Mouse (Mus musculus) layer of hippocampus, adult 2 months (tissue): ENCODE data around the gene Mindy4b-ps. TPM values are rescaled to one million over a fixed set of nuclear protein-coding genes. Genes with fewer than 3 reads are reported as not detected.

Experiments used
- DNase-seq, 2 experiments: peaks; one replicate each; pipeline ENCODE4 v3.0.0; 2022; ENCODE audit warnings: low spot score in 2 of 2
- H3K27ac ChIP-seq: fragments of 200-600 bp; 2 replicates; pipeline ENCODE4 v1.8.1; 2022
- H3K4me3 ChIP-seq: fragments of 200-600 bp; 2 replicates; pipeline ENCODE4 v1.8.1; 2022; ENCODE audit warnings: mild to moderate bottlenecking
- CTCF ChIP-seq: fragments of 200-600 bp; conservative IDR thresholded peaks from 2 replicates; pipeline ENCODE4 v1.8.1; 2022; ENCODE audit warnings: antibody characterized with exemption, mild to moderate bottlenecking, moderate library complexity
- total RNA-seq, 2 experiments: library from RNA; stranded (reverse); gene quantifications; 2 replicates each; pipeline ENCODE4 v1.2.3; 2021

The Mindy4b-ps gene
- total RNA-seq, 2 experiments from 2014 or later = 1.5 to 2.2 TPM

DNA sequence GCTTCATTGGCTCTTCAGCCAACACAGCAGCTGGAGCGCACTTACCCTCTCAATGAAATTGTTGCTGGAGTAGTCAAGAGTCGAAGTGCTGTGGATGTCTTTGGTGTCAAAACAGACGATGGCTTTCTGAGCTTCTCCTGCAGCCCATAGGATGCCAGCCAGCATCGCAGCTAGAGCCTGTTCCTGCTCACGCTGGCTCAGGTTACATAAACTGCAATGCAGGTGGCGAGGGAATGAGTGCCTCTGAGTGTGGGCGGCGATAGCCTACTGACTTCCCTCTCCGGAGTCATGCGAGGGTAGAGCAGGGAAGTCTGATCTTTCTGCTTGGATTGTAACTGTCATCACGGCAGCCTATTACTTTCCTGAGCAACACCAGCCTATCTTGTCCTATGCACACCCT is 11.8 kb downstream of the Mindy4b-ps start:
- DNase-seq = no peak
- TF ChIP-seq CTCF = no peak
- Histone ChIP-seq H3K4me3 (no peak overlapping the region; the same call in 1 of the 2 replicates), H3K27ac (0 out of 2 replicates have a peak overlapping the region, but pooled peaks have one; percentile 36)

DNA sequence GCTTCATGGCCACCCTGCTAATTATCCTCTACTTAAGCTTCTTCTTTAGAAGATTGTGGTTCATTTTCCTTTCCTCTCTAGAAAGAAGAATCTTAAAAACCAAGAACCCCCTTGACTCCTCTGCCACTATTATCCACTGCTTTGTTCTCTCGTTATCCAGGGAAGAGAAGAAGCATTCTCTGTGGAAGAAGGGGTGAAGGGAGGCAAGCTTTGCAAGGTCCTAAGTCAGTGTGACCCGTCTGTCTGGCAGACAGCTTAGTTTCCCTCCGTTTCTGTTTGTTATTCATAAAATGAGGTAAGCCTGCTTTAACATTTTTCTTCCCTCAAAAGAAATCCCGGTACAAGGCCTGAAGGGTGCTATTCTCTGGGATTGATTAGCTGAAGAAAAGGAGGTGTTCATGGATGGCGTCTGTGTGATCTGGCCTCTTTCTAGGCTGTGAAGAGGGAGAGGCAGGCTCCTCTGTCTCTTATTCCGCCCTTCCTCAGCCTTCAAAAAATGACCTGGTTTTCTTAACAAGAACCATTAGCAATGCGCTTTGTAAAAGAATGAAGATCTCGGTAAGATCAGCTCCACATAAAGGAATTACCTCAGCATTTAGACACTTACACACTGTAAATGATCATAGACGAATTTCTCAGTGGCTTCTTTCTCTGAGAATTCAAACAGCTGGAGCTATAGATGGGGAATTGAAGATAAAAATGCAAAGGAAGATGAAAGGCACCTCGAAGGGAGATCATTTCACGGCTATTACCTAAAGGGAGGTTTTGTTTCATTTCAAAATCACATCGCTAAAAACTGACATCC is 12.8 kb downstream of the Mindy4b-ps start:
- Histone ChIP-seq H3K27ac (no peak overlapping the region), H3K4me3 (no peak overlapping the region)
- no peak for TF ChIP-seq CTCF
- no peak for DNase-seq

DNA sequence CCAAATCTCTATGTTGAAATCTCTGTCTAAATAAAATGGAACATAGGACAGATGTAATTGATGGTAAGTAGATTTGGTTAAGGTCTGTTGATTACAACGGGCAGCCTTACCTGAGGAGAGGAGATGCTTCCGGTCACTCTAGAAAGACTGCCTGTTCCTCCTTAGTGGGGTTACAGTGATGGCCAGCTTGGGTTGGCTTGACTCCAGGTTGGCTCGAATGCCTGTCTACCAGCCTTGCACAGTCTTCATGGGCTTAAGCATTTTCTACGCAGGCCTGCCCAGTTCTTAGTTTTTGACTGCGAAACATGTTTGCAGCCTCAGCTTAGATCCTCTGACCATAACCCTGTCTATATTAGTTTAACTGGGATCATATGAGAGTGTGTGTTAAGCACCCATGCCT is 13.5 kb downstream of the Mindy4b-ps start:
- DNase-seq = no peak
- H3K4me3 ChIP-seq = no peak overlapping the region
- TF ChIP-seq CTCF = no peak
- H3K27ac ChIP-seq = no peak overlapping the region

DNA sequence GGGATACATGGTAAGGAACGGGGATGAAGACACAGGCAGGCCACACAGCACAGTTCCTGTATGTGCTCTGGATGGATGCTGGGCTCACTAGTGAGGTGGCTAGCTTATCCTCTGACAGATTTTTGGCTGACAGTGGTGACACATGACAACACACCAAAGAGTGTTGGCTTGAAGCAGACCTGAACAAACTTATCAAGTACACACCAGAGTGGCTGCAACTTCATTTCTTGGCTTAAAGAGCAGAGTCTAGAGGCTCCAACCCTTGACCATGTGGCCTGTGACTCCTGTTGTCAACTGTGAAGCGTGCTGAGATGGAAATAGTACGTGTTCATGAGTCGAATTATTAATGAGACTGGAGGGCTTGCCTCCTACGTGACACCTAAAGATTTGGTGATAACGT is 17.4 kb downstream of the Mindy4b-ps start:
- no peak overlapping the region for H3K4me3 ChIP-seq
- no peak for DNase-seq
- TF ChIP-seq CTCF = no peak
- no peak overlapping the region for H3K27ac ChIP-seq

DNA sequence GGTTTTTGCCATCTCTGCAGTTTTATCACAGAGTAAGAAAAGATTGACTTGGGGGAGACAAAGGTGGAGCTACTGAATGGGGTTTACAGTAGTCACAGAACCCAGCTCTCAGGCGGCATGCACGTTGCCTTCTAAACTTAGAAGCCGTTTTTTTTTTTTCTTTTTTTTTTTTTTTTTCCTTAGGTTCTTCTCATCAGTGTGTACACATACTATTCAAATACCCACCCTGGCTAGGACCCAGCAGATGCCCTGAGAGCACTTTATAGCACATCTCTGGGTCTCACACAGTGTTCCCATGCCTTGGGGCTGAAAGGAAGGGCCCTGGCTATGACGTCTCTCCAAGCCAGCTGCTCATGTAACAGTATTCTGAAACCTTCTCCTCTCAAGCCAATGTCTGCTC is 23.4 kb downstream of the Mindy4b-ps start:
- no peak for TF ChIP-seq CTCF

DNA sequence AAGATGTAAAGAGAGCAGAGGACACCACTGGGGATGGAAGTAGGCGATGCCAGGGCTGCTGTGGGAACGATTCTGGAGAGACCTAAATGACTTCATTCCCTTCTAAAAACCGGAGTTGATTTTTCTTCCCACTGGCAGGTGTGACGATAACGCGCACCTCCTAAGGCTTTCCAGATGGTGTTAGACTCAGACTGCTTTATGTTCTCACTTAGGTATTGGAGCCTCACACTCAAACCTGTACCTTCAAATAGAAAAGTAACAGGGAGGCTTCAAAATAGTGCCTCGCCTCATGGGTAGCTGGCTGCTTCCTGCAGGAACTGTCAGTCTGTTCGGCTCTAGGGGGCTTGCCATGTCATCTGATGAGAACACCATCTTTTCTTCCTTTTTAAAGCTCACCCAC is 23.9 kb downstream of the Mindy4b-ps start:
- H3K4me3 ChIP-seq = no peak overlapping the region
- no peak for DNase-seq
- no peak for TF ChIP-seq CTCF
- H3K27ac ChIP-seq = no peak overlapping the region

More for the DNA sequence above, 23.4 kb downstream of the Mindy4b-ps start:
- no peak overlapping the region for H3K4me3 ChIP-seq
- no peak for DNase-seq
- no peak overlapping the region for H3K27ac ChIP-seq

DNA sequence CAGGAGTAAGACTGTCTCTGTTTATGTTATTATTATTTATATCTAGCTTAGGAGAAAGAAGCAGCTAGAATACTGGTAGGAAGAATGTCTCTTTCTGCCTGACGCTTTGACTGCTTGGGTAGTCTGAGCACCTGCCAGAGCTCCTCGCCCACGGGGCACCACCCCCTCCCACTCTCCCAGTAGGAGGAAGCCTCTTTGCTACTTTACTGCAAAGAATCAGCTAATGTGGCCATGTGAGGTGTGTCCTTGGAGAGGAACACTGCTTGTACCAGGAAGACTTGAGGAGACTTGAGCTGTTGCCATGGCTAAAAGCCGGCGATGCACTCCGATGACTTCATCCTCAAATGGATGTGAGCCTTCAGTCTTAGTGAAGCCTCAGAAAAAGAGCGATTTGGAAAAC is 32.6 kb downstream of the Mindy4b-ps start:
- TF ChIP-seq CTCF = no peak
- DNase-seq = no peak
- H3K4me3 ChIP-seq = no peak overlapping the region
- no peak overlapping the region for H3K27ac ChIP-seq

DNA sequence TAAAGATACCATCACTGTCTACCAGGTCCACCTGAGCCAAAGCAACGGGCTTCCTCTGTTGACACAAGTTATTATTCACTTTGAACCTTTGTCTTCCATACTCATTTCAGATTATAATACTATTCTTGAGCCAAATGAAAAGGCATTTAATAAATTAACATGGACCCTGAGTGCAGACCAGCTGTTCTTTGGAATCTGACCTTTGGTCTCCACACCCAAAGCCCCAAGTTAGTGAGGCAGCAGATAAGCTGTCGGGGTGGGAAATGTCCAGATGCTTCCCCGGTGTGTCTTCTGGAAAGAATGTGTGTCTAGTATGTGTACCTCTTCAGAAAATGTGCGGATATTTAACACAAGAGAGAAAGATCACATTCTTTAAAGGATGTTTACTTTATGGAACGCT is 33.1 kb downstream of the Mindy4b-ps start:
- TF ChIP-seq CTCF = no peak
- DNase-seq = no peak
- no peak overlapping the region for H3K27ac ChIP-seq
- no peak overlapping the region for H3K4me3 ChIP-seq

DNA sequence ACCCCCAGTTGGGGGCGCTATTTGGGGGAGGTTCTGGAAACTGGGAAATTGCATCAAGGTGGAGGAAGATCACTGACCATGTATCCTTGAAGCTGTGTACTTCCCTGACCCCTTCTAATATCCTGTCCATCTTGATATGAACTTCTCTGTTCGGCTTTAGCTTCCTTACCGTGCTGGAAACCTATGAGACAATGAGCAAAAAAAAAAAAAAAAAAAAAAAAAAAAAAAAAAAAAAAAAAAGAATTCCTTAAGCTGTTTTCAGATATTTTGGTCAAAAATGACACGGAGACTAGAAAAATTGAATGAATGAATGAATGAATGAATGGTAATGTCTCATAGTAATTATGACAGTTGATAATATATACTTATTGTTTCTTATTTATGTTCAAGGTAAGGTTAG is 35.6 kb downstream of the Mindy4b-ps start:
- no peak for DNase-seq

DNA sequence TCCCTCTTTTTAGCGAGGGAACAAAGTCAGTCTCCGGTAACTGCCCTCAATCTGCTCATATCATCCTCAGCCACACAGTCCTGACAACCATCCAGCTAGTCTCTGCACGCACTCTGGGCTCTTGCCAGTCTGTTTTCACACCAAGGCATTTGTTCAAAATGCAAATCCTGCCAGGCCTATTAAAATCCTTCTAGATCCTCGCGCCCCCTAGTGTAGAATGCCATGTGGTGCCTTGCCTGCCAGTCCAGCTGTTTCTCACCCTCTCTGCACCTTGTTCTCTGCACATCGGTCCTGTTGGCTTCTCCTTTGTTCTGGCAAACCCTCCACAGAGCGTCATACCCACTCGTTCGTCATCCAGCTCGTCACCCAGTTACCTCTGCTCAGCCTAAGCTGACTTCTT is 36.2 kb downstream of the Mindy4b-ps start:
- peak; percentile 73 to 79 for DNase-seq
- Histone ChIP-seq H3K4me3 (no peak overlapping the region), H3K27ac (no peak overlapping the region; the same call in 1 of the 2 replicates)
- TF ChIP-seq CTCF = peak; percentile 83

More for the DNA sequence above, 35.6 kb downstream of the Mindy4b-ps start:
- no peak overlapping the region for H3K27ac ChIP-seq
- no peak overlapping the region for H3K4me3 ChIP-seq
- TF ChIP-seq CTCF = no peak

DNA sequence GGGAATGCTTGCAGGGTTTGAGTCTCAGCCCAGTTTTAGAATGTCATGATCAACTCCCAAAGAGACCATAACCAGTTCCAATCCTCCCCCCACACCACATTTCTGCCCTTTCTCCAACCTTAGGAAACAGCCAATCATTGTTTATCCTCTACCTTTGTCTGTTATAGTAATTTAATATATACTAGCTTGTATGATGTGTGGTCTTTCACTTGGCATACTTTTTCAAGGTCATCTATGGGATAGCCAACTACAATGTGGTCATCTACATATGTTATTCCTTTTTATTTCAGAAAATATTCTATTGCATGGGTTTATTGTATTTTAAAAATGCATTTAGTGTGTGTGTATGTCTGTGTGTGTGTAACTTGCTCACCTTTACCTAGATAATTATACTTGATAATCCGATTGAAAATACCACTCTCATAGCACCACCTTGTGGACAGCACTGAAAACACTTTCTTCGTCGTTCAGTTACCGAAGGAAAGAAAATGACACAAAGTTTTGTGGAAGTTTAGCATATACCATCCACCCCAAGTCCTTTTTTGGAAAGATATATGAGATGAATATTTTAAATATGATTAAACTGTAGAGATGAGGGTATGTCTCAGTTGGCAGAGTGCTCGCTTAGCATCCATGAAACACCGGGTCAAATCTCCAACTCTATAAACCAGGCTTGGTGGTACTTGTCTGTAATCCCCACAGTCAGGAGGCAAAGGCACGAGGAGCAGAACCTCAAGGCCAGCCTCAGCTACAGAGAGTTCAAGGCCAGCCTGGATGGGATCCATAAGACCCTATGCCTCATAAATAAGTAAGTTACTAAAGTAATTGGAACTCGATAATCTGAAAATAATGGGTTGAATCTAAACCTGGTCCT is 37.7 kb downstream of the Mindy4b-ps start:
- Histone ChIP-seq H3K4me3 (no peak overlapping the region), H3K27ac (no peak overlapping the region)
- peak in 1 of 2 experiments; percentile 16 for DNase-seq
- TF ChIP-seq CTCF = peak; percentile 88

DNA sequence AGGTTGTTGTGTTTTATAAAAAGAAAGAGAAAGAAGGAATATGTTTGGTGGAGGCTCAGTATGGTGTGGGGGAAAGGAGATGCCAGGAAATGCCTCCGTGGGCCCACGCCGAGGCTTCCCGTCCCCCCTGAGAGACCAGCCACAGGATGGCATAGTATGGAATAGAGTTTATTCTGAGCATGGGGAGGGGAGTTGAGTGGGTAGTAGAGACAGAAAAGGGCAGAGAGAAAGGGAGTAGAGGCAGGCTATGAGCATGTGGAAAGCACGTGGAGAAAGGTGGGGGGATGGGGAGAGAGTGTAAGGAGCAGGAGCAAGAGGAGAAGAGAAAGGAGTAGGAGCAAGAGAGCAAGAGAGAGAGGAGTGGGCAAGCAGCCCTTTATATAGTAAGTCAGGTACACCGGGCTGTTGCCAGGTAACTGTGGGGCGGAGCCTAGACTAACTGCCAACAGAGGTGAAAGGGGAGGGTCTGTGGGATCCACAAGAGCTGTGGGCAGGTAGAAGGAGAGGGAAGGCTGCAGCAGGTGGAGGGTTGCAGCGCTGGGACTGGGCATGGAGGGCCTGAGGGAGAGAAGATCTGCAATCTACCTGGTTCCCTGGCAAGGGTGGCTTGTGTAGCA is 38.4 kb downstream of the Mindy4b-ps start:
- Histone ChIP-seq H3K4me3 (no peak overlapping the region), H3K27ac (no peak overlapping the region)
- TF ChIP-seq CTCF = no peak
- DNase-seq = no peak

DNA sequence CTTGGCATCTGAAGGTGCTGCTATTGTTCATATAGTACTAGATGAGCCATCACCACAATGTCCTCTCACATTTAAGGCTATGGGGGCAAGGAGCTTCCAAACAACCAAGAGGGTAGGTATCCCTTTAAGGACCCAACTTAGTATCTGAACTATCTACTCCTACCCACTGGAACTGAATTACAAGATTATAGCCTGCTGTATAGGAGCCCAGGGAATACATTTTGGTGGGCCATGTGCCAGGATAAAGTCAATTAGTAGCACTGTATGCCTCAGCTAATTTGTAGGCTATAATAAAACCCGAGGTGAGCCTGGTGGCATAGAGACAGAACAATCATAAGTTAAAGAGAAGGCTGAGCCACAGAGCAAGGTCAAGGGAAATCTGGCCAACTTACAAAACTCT is 65.7 kb downstream of the Mindy4b-ps start:
- no peak for DNase-seq
- H3K27ac ChIP-seq = no peak overlapping the region
- no peak overlapping the region for H3K4me3 ChIP-seq
- TF ChIP-seq CTCF = no peak
